Mouse (Mus musculus) embryonic facial prominence, embryonic 12.5 days (tissue): ENCODE data around the gene Btg1-ps1. TPM values are rescaled to one million over a fixed set of nuclear protein-coding genes. Genes with fewer than 3 reads are reported as not detected.
"Not testable (repeated sequence)": the region's sequence is repeated elsewhere in the genome, so short reads cannot be mapped to it uniquely, and the experiment has no call there.

Experiments
- ATAC-seq: fragments of 200-750 bp; cut with Nextera tagmentation; 2 replicates; pipeline ENCODE4 v1.8.0; 2017; ENCODE audit not compliant: insufficient number of reproducible peaks, insufficient read depth, low FRiP score, low TSS enrichment
- H3K27ac ChIP-seq: fragments of 300-500 bp; sonication (generic); 2 replicates; pipeline ENCODE4 v1.5.1; 2016; ENCODE audit warnings: mild to moderate bottlenecking
- H3K27me3 ChIP-seq: fragments of 300-500 bp; sonication (generic); 2 replicates; pipeline ENCODE4 v1.6.1; 2016; ENCODE audit warnings: mild to moderate bottlenecking, moderate library complexity
- H3K36me3 ChIP-seq: fragments of 300-500 bp; sonication (generic); 2 replicates; pipeline ENCODE4 v1.6.1; 2016; ENCODE audit warnings: mild to moderate bottlenecking
- H3K4me1 ChIP-seq: fragments of 300-500 bp; sonication (generic); 2 replicates; pipeline ENCODE4 v1.6.1; 2016
- H3K4me2 ChIP-seq: fragments of 300-500 bp; sonication (generic); replicated peaks from 2 replicates; pipeline ENCODE4 v1.6.1; 2016; ENCODE audit warnings: mild to moderate bottlenecking, moderate library complexity
- H3K4me3 ChIP-seq: fragments of 300-500 bp; sonication (generic); 2 replicates; pipeline ENCODE4 v1.5.1; 2016; ENCODE audit warnings: mild to moderate bottlenecking
- H3K9ac ChIP-seq: fragments of 300-500 bp; sonication (generic); 2 replicates; pipeline ENCODE4 v1.6.1; 2016; ENCODE audit warnings: mild to moderate bottlenecking, moderate library complexity
- H3K9me3 ChIP-seq: fragments of 300-500 bp; sonication (generic); 2 replicates; pipeline ENCODE4 v1.6.1; 2016; ENCODE audit warnings: mild to moderate bottlenecking, moderate library complexity
- WGBS: fragments of 180-500 bp; shearing (Covaris S2); methylation state at CpG from one replicate; pipeline ENCODE4 v1.1.7; 2016; 5-methylcytosine and 5-hydroxymethylcytosine counted together
- polyA plus RNA-seq: library from polyadenylated mRNA; unstranded; fragments of >200 nt; fragmentation: Nextera tagmentation; extraction: Ambion mirVana; gene quantifications from 2 replicates; pipeline ENCODE4 v1.2.1, GENCODE M21; 2016

Gene Btg1-ps1
- polyA plus RNA-seq = not detected in 2 replicates

- H3K27me3 ChIP-seq, H3K9me3 ChIP-seq, H3K36me3 ChIP-seq, H3K4me2 ChIP-seq, H3K4me3 ChIP-seq, ATAC-seq, H3K9ac ChIP-seq, H3K27ac ChIP-seq, H3K4me1 ChIP-seq: not testable (repeated sequence)
Observed at GRCm38 (mm10) chrX:38018597-38018996, at the start of gene Btg1-ps1. Btg1-ps1 (minus strand) TSS chrX:38018815.

- 92% methylated on average over 11 of the region's 11 CpGs for WGBS
- ATAC-seq = no peak
- no peaks in the 10 kb centered on the region for H3K9me3 ChIP-seq
- no peaks in the 10 kb centered on the region for H3K36me3 ChIP-seq
- H3K9ac ChIP-seq = no peak within 1 kb of the TSS
- no peak within 1 kb of the TSS for H3K4me3 ChIP-seq
- H3K27ac ChIP-seq = no peak within 1 kb of the TSS
- no peaks in the 10 kb centered on the region for H3K27me3 ChIP-seq
- no peak within 1 kb of the TSS for H3K4me2 ChIP-seq
- H3K4me1 ChIP-seq = no peaks in the 10 kb centered on the region
Observed at GRCm38 (mm10) chrX:38066175-38066574, 47.6 kb upstream of the Btg1-ps1 start, which contains the start of gene Rhox10. Rhox10 (plus strand) TSS chrX:38066475.

GRCm38 (mm10) chrX:38061544-38061943, 42.9 kb upstream of the Btg1-ps1 start:
- H3K4me2 ChIP-seq = no peak overlapping the region
- no peak overlapping the region for H3K4me3 ChIP-seq
- H3K27me3 ChIP-seq = no peaks in the 10 kb centered on the region
- no peak overlapping the region for H3K27ac ChIP-seq
- no peak overlapping the region for H3K9ac ChIP-seq
- 0% methylated on average over 1 of the region's 1 CpGs for WGBS
- H3K9me3 ChIP-seq = no peaks in the 10 kb centered on the region
- H3K4me1 ChIP-seq = no peaks in the 10 kb centered on the region
- no peaks in the 10 kb centered on the region for H3K36me3 ChIP-seq
- no peak for ATAC-seq

- H3K27ac ChIP-seq, H3K9ac ChIP-seq, ATAC-seq, H3K4me3 ChIP-seq, H3K4me1 ChIP-seq, H3K36me3 ChIP-seq, H3K27me3 ChIP-seq, H3K9me3 ChIP-seq, H3K4me2 ChIP-seq: not testable (repeated sequence)
Observed at GRCm38 (mm10) chrX:38043014-38043413, 24.4 kb upstream of the Btg1-ps1 start, which contains the start of gene Btg1-ps2. Btg1-ps2 (minus strand) TSS chrX:38043114.

- Histone ChIP-seq H3K4me1 (no peaks in the 10 kb centered on the region), H3K9me3 (no peaks in the 10 kb centered on the region), H3K27ac (no peak overlapping the region), H3K4me3 (no peak overlapping the region), H3K4me2 (no peak overlapping the region), H3K9ac (no peak overlapping the region), H3K27me3 (no peaks in the 10 kb centered on the region), H3K36me3 (no peaks in the 10 kb centered on the region)
- no peak for ATAC-seq
- 91% methylated on average over 5 of the region's 5 CpGs for WGBS
Observed at GRCm38 (mm10) chrX:38039666-38040065, 21.1 kb upstream of the Btg1-ps1 start.

- Histone ChIP-seq H3K36me3 (no peaks in the 10 kb centered on the region), H3K4me2 (no peak overlapping the region), H3K4me3 (no peak overlapping the region), H3K9me3 (no peaks in the 10 kb centered on the region), H3K27ac (no peak overlapping the region), H3K27me3 (no peaks in the 10 kb centered on the region), H3K9ac (no peak overlapping the region), H3K4me1 (no peaks in the 10 kb centered on the region)
- WGBS = 56% methylated on average over 2 of the region's 2 CpGs
- no peak for ATAC-seq
Observed at GRCm38 (mm10) chrX:38033841-38034240, 15.2 kb upstream of the Btg1-ps1 start.

- Histone ChIP-seq H3K9ac (no peak overlapping the region), H3K9me3 (no peaks in the 10 kb centered on the region), H3K27me3 (no peaks in the 10 kb centered on the region), H3K4me3 (no peak overlapping the region), H3K4me2 (no peak overlapping the region), H3K4me1 (no peaks in the 10 kb centered on the region), H3K36me3 (no peaks in the 10 kb centered on the region), H3K27ac (no peak overlapping the region)
- ATAC-seq = no peak
- whole genome bisulfite sequencing = 73% methylated on average over 2 of the region's 2 CpGs
Observed at GRCm38 (mm10) chrX:38008756-38009155, 9.9 kb downstream of the Btg1-ps1 start.

Other genes with a start within 250 kb of the Btg1-ps1 start
- gene Rhox5, start 214.0 kb downstream of the Btg1-ps1 start, polyA plus RNA-seq = 1.9 and 2.4 TPM in 2 replicates
- not detected in 2 replicates for gene Rhox6, start 191.9 kb downstream of the Btg1-ps1 start, polyA plus RNA-seq
- gene Rhox7a, start 187.1 kb downstream of the Btg1-ps1 start, polyA plus RNA-seq = not detected in 2 replicates
- not detected in 2 replicates for gene Rhox8, start 139.9 kb downstream of the Btg1-ps1 start, polyA plus RNA-seq
- gene Rhox7b, start 121.6 kb downstream of the Btg1-ps1 start, polyA plus RNA-seq = not detected in 2 replicates
- gene Rhox9, start 117.0 kb downstream of the Btg1-ps1 start, polyA plus RNA-seq = not detected in 2 replicates
- not detected in 2 replicates for gene Btg1-ps2, start 24.3 kb upstream of the Btg1-ps1 start, polyA plus RNA-seq
- not detected in 2 replicates for gene Rhox10, start 47.7 kb upstream of the Btg1-ps1 start, polyA plus RNA-seq
- not detected in 2 replicates for gene Rhox11, start 66.3 kb upstream of the Btg1-ps1 start, polyA plus RNA-seq
- not detected in 2 replicates for gene Rhox12, start 92.1 kb upstream of the Btg1-ps1 start, polyA plus RNA-seq
- gene Rhox13, start 102.4 kb upstream of the Btg1-ps1 start, polyA plus RNA-seq = not detected in 2 replicates
- gene Zbtb33, start 171.0 kb upstream of the Btg1-ps1 start, polyA plus RNA-seq = 4.1 and 5.1 TPM in 2 replicates
- 28.1 and 28.5 TPM in 2 replicates for gene Tmem255a, start 233.6 kb upstream of the Btg1-ps1 start, polyA plus RNA-seq